Mouse (Mus musculus) hindbrain, embryonic 16.5 days (tissue): ENCODE results near the gene Plxnc1. TPM values are rescaled to one million over a fixed set of nuclear protein-coding genes. Genes with fewer than 3 reads are reported as not detected.

Experiments
- ATAC-seq: fragments of 200-750 bp; cut with Nextera tagmentation; 2 replicates; pipeline ENCODE4 v1.8.0; 2017; ENCODE audit warnings: moderate TSS enrichment, moderate library complexity
- H3K27ac ChIP-seq: fragments of 300-500 bp; sonication (generic); 2 replicates; pipeline ENCODE4 v1.5.1; 2014; ENCODE audit warnings: low read depth, mild to moderate bottlenecking, control low read depth, low read length, moderate library complexity
- H3K27me3 ChIP-seq: fragments of 300-500 bp; sonication (generic); replicated peaks from 2 replicates; pipeline ENCODE4 v1.6.1; 2014; ENCODE audit warnings: low read length; ENCODE audit not compliant: control insufficient read depth, insufficient read depth
- H3K36me3 ChIP-seq: fragments of 300-500 bp; sonication (generic); 2 replicates; pipeline ENCODE4 v1.6.1; 2014; ENCODE audit warnings: mild to moderate bottlenecking, low read length, moderate library complexity, mixed read lengths; ENCODE audit not compliant: control insufficient read depth, insufficient read depth
- H3K4me1 ChIP-seq: fragments of 300-500 bp; sonication (generic); 2 replicates; pipeline ENCODE4 v1.6.1; 2014; ENCODE audit warnings: low read depth, low read length; ENCODE audit not compliant: control insufficient read depth, insufficient read depth
- H3K4me2 ChIP-seq: fragments of 300-500 bp; sonication (generic); 2 replicates; pipeline ENCODE4 v1.6.1; 2014; ENCODE audit warnings: mild to moderate bottlenecking, low read length, control low read depth, moderate library complexity
- H3K4me3 ChIP-seq: fragments of 300-500 bp; sonication (generic); 2 replicates; pipeline ENCODE4 v1.5.1; 2014; ENCODE audit warnings: mild to moderate bottlenecking, low read length, control low read depth, moderate library complexity
- H3K9ac ChIP-seq: fragments of 300-500 bp; sonication (generic); 2 replicates; pipeline ENCODE4 v1.6.1; 2014; ENCODE audit warnings: low read depth, mild to moderate bottlenecking, control low read depth, low read length, moderate library complexity
- H3K9me3 ChIP-seq: fragments of 300-500 bp; sonication (generic); 2 replicates; pipeline ENCODE4 v1.6.1; 2014; ENCODE audit warnings: mild to moderate bottlenecking, low read length, moderate library complexity; ENCODE audit not compliant: control insufficient read depth
- WGBS: fragments of 180-500 bp; shearing (Covaris S2); extraction: QIAGEN DNeasy Blood & Tissue Kit; methylation state at CpG from one replicate; pipeline ENCODE4 v1.1.7; 2014; 5-methylcytosine and 5-hydroxymethylcytosine counted together
- polyA plus RNA-seq: library from polyadenylated mRNA; unstranded; fragments of >200 nt; fragmentation: Nextera tagmentation; extraction: Ambion mirVana; gene quantifications from 2 replicates; pipeline ENCODE4 v1.2.1, GENCODE M21; 2015

Gene Plxnc1
- polyA plus RNA-seq, 1 experiment from 2014 or later: 8.4 TPM

DNA sequence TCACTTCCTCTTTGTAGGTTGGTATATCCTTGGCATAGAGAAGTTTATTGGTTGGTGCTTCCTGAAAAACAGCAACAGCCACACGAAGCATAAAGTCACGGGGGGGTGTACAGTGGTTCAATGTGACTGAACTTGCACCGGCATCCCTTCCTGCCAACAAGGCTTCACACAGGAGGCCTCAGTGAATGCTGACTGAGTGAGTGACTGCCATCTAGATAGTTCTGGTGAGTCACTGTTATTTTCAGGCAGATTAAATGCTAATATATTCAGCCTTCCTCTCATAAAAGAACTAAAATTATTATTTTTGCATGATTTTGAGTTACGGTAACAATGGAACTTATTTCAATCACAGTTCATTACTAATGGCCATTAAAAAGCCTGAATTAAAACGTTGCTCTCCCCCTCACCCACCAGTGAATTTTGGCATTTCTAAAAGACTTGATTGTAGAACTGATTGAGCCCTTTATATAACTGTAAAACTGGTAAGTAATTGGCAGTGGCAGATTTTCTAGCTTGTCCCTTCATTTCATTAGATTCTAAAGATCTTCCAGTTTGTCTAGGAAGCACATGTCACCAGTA, 149.9 kb downstream of the Plxnc1 start:
- Histone ChIP-seq H3K4me1 (no peaks in the 10 kb centered on the region), H3K27me3 (no peaks in the 10 kb centered on the region), H3K9me3 (no peaks in the 10 kb centered on the region), H3K36me3 (peaks cover 5% of the 10 kb centered on the region), H3K9ac (no peak overlapping the region), H3K4me3 (no peak overlapping the region), H3K4me2 (no peak overlapping the region), H3K27ac (no peak overlapping the region)
- 89% methylated on average over 5 of the region's 5 CpGs for WGBS
- no peak for ATAC-seq

DNA sequence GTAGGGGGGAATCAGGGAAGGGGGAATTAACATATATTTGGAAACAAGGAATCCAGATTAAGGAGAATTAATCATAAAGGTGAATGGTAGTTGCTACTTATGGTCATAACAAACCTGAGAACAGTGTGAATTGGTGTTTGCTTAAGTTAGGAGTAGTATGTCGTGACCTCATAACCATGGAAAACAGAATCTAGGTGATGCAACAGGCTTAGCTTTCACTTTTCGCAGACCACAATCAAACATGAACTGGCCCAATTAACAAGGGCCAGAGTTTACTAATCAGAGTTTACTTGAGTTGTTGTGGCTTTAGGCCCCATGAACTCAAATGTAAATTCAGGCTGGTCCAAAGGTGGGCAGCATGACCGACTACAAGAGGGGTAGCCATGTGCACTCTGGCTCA, 150.7 kb downstream of the Plxnc1 start:
- WGBS: 94% methylated on average over 3 of the region's 3 CpGs
- Histone ChIP-seq H3K9ac (no peak overlapping the region), H3K27me3 (no peaks in the 10 kb centered on the region), H3K36me3 (peaks cover 5% of the 10 kb centered on the region), H3K4me3 (no peak overlapping the region), H3K27ac (no peak overlapping the region), H3K9me3 (no peaks in the 10 kb centered on the region), H3K4me2 (no peak overlapping the region), H3K4me1 (no peaks in the 10 kb centered on the region)
- no peak for ATAC-seq

DNA sequence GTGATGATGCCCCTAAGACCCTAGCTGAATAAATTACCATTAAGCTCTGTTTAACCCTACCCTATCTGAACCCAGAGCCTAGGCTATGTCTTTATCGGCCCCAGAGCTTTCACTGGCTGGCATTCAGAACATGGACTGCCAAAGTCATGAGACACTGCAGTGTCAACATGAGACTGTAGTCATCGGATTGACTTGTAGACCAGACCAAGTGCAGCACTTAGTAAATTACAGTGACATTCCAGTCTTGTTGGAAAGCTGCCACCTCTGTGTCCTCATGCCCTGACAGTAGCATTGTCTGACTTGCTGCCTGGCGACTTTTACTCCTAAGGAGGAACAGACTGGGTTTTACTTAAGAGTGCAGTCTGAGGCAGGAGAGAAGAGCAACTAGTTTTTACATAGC, 155.4 kb downstream of the Plxnc1 start:
- ATAC-seq: no peak
- no peak overlapping the region for H3K4me2 ChIP-seq
- H3K9me3 ChIP-seq: no peaks in the 10 kb centered on the region
- no peaks in the 10 kb centered on the region for H3K27me3 ChIP-seq
- H3K4me1 ChIP-seq: no peaks in the 10 kb centered on the region
- no peak overlapping the region for H3K9ac ChIP-seq
- WGBS: 53% methylated on average over 3 of the region's 3 CpGs
- H3K4me3 ChIP-seq: no peak overlapping the region
- H3K36me3 ChIP-seq: peaks cover 5% of the 10 kb centered on the region
- no peak overlapping the region for H3K27ac ChIP-seq

- Histone ChIP-seq H3K4me2 (no peak overlapping the region), H3K4me1 (no peaks in the 10 kb centered on the region), H3K9ac (no peak overlapping the region), H3K9me3 (no peaks in the 10 kb centered on the region), H3K4me3 (no peak overlapping the region), H3K36me3 (no peaks in the 10 kb centered on the region), H3K27ac (no peak overlapping the region), H3K27me3 (no peaks in the 10 kb centered on the region)
- 85% methylated on average over 3 of the region's 3 CpGs for WGBS
- no peak for ATAC-seq
Measured at GRCm38 (mm10) chr10:94780618-94781262, 163.9 kb downstream of the Plxnc1 start.

- Histone ChIP-seq H3K27me3 (no peaks in the 10 kb centered on the region), H3K9me3 (no peaks in the 10 kb centered on the region), H3K27ac (no peak overlapping the region), H3K4me2 (no peak overlapping the region), H3K4me1 (no peaks in the 10 kb centered on the region), H3K36me3 (no peaks in the 10 kb centered on the region), H3K9ac (no peak overlapping the region), H3K4me3 (no peak overlapping the region)
- ATAC-seq: no peak
- WGBS: 98% methylated on average over 4 of the region's 4 CpGs
Measured at GRCm38 (mm10) chr10:94779319-94779718, 165.3 kb downstream of the Plxnc1 start.

- no peak overlapping the region for H3K4me2 ChIP-seq
- no peak overlapping the region for H3K27ac ChIP-seq
- no peak overlapping the region for H3K4me3 ChIP-seq
- no peaks in the 10 kb centered on the region for H3K9me3 ChIP-seq
- ATAC-seq: no peak
- no peak overlapping the region for H3K9ac ChIP-seq
- H3K36me3 ChIP-seq: no peaks in the 10 kb centered on the region
- H3K4me1 ChIP-seq: no peaks in the 10 kb centered on the region
- WGBS: 94% methylated on average over 3 of the region's 3 CpGs
- no peaks in the 10 kb centered on the region for H3K27me3 ChIP-seq
Measured at GRCm38 (mm10) chr10:94777576-94777975, 167.1 kb downstream of the Plxnc1 start.

DNA sequence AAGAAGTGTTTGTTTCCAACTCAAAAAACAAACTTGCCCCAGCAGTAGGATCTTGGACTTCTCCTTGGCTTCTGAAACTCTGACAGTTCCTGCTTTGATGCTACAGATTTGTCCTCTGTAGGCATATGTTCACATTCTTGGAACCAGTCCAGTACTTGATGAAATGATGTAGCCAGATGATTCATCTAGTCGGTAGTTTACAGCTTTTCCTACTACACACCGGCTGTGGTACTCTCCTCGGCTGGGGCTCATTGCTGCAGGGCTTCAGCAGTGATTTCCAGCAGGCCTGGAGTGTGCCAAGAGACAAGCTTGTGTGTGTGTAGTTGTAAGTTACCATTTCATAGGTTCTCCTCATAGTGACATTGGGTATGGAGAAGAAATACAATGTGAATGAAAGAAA, 173.1 kb downstream of the Plxnc1 start:
- no peak overlapping the region for H3K27ac ChIP-seq
- ATAC-seq: no peak
- no peak overlapping the region for H3K9ac ChIP-seq
- no peaks in the 10 kb centered on the region for H3K4me1 ChIP-seq
- H3K27me3 ChIP-seq: no peaks in the 10 kb centered on the region
- H3K4me3 ChIP-seq: no peak overlapping the region
- WGBS: 55% methylated on average over 3 of the region's 3 CpGs
- H3K36me3 ChIP-seq: no peaks in the 10 kb centered on the region
- H3K9me3 ChIP-seq: no peaks in the 10 kb centered on the region
- no peak overlapping the region for H3K4me2 ChIP-seq

GRCm38 (mm10) chr10:94747011-94747410, 197.6 kb downstream of the Plxnc1 start:
- Histone ChIP-seq H3K4me3 (no peak overlapping the region), H3K4me1 (no peaks in the 10 kb centered on the region), H3K36me3 (no peaks in the 10 kb centered on the region), H3K27ac (no peak overlapping the region), H3K9me3 (no peaks in the 10 kb centered on the region), H3K4me2 (no peak overlapping the region), H3K27me3 (no peaks in the 10 kb centered on the region), H3K9ac (no peak overlapping the region)
- no peak for ATAC-seq
- WGBS: 68% methylated on average over 2 of the region's 2 CpGs

- WGBS: 92% methylated on average over 3 of the region's 3 CpGs
- Histone ChIP-seq H3K4me1 (no peaks in the 10 kb centered on the region; the same call in 1 of the 2 replicates), H3K27me3 (no peaks in the 10 kb centered on the region), H3K9ac (no peak overlapping the region), H3K9me3 (no peaks in the 10 kb centered on the region), H3K36me3 (no peaks in the 10 kb centered on the region), H3K4me2 (no peak overlapping the region), H3K4me3 (no peak overlapping the region), H3K27ac (no peak overlapping the region)
- no peak for ATAC-seq
Measured at GRCm38 (mm10) chr10:94741459-94741858, 203.2 kb downstream of the Plxnc1 start.
